Mouse (Mus musculus) right cerebral cortex, postnatal 36 days (tissue): Measurements from ENCODE around the gene Pcbp4.

ENCODE experiments used
- DNase-seq, 2 experiments: peaks; one replicate each; pipeline ENCODE4 v3.0.0; 2022; ENCODE audit warnings: low spot score in 2 of 2, mixed read lengths in 1 of 2

Gene Pcbp4

DNA sequence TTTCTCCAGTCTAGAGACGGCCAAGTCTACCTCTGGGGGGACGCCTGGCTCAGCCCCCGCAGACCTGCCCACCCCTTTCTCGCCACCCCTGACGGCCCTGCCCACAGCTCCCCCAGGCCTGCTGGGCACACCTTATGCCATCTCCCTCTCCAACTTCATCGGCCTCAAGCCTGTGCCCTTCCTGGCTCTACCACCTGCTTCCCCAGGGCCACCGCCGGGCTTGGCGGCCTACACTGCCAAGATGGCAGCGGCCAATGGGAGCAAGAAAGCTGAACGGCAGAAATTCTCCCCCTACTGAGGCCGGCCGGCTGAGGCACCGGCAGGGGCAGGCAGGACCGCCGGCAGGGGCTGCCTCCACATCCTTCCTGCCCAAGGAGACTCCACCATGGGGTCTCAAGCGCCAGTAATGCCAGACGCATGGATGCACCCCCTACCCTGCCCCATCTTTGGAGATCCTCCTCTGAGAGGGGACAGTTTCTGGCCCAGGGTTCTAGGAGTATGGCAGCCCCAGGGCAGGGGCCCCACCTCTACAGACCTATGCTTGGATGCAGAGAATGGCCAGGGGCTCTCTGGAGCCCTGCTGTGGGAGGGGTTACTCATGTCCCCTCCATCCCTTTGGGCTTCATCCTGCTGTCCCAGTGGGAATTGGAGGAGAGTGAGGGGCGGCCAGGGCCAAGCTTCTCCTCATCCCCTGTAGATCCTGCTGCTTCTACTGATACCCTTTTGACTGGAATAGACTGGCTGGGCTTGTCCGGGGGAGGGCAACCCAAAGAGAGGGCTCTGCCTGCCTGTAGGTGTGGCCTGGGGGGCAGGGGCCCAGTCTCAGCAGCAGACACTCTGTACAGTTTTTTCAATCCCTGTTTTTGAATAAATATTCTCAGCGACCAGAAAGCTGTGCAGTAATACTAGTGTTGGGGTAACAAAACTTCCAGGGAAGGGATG is 10.3 kb downstream of the Pcbp4 start:
- no peak for DNase-seq

DNA sequence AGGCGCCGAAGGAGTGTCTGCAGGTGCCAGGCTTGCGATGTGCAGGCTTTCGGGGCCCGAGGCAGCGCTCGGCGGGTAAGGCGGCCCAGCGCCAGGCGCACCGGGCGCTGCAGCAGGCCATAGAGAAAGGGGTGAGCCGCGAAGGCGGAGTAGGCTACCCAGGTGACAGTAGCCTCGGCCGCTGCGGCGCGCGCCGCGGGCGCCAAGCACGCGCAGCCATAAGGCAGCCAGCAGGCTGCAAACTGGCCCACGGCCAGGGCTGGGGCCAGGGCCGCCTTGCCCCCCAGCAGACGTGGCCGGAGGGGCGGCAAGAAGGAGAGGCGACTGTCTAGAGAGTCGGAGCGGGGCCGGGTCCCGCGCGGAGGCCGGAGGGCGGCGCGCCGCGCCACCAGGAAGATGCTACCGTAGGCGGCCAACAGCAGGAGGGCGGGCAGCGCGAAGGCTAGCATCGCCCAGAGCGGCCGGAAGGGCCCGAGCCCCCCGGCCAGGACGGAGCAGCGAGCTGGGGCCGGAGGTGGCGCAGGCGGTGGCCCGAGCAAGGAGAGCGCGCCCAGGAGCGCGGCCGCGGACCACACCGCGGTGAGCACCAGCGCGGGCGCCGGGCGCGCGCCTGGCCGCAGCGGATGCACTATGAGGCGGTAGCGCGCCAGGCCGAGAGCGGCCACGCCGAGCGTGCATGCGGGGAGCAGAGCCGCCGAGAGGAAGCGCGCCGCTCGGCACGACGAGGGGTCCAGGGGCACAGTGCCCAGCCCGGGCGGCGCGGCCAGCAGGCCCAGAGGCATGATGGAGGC is 11.9 kb downstream of the Pcbp4 start:
- peak; percentile 55 to 64 for DNase-seq

- DNase-seq, result no peak
These were observed 12.6 kb downstream of the Pcbp4 start, which contains the start of gene Gpr62 for GRCm38 (mm10) chr9:106465571-106466200. Gene Gpr62, minus strand, starts transcription at chr9:106465938.

- DNase-seq, result no peak
These were observed 13.6 kb downstream of the Pcbp4 start for GRCm38 (mm10) chr9:106466721-106467120.

GRCm38 (mm10) chr9:106467746-106468145 is 14.7 kb downstream of the Pcbp4 start:
- DNase-seq, result no peak

- DNase-seq, result no peak
These were observed 16.2 kb downstream of the Pcbp4 start for GRCm38 (mm10) chr9:106469317-106469716.

GRCm38 (mm10) chr9:106469776-106470175 is 16.7 kb downstream of the Pcbp4 start:
- no peak for DNase-seq

GRCm38 (mm10) chr9:106470991-106471750 is 18.1 kb downstream of the Pcbp4 start:
- DNase-seq, result no peak

GRCm38 (mm10) chr9:106471892-106472291 is 18.8 kb downstream of the Pcbp4 start:
- DNase-seq, result no peak

DNA sequence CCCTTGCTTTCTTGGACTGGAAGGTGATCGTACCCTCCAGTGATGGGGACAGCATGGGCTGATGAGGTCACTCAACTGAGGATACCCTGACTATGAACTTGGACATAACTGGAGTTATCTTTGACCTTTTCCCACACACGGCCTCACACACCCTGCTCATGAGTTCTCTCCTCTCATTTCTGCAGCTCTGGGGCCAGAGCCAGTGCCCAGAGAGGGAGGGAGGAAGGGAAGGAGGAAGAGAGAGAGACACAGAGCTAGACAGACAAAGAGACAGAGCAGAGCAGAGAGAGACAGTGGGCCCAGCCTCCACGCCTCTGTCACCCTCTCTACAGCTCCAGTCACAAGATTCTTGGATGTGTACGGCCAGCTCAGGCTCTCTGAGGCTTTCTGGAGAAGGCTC is 19.2 kb downstream of the Pcbp4 start:
- DNase-seq, result no peak

DNA sequence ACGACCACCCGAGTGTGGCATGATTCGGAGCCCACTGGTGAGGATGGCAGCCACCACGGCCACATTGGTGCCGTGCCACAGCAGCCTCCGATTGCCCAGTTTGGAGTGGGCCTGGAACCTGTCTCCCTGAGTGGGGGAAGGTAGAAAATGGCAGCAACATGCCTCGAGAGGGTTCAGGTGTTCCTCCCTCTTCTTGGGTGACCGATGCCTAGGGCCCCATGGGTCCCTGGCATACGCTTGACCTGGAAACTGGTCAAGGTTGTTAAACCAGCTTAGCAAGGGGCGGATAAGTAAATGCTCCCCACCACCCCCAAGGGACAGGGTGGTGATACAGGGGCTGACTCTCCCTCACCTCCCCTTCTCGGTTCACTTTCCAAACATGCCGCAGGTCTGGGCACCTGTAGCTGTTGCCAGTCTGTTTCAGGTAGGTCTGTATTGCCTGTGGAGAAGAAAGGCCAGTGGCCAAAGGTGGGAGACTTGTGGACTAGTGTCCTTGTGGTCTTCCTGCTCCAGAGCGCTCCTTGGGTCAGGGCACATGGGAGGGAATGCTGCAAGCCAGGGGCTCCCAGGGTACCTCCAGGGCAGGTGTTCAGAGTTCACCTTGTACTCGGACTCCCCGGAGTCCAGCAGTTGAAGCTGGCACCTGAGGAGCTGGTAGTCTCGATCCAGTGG is 20.1 kb downstream of the Pcbp4 start:
- DNase-seq, result peak in 1 of 2 experiments; percentile 3

GRCm38 (mm10) chr9:106473753-106474105 is 20.6 kb downstream of the Pcbp4 start:
- peak in 1 of 2 experiments; percentile 3 for DNase-seq

- peak; percentile 12 to 25 for DNase-seq
These were observed 21.4 kb downstream of the Pcbp4 start for GRCm38 (mm10) chr9:106474456-106474855.

DNA sequence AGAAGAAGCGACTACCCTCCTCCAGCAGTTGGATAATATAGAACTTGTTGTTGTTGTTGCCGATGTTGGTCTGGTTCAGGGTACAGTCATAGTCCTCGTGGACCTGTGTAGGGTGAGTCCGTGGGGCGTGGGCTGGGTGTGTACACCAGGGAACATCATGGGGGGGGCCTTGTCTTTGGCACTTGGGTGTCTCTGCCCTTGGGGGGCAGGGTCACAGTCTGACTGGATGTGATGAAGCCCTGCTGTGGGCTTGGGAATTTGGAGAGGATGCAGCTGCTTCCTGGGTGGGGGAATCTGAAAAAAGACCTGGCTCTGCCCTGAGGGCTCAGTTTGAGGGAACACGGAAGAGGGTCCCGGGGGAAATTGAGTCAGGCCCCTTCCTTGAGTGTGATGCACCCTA is 22.0 kb downstream of the Pcbp4 start:
- peak; percentile 1 to 2 for DNase-seq

- peak in 1 of 2 experiments; percentile 0 for DNase-seq
These were observed 22.5 kb downstream of the Pcbp4 start, which contains the start of gene Rrp9 for GRCm38 (mm10) chr9:106475663-106476001. Gene Rrp9, plus strand, starts transcription at chr9:106475963.

DNA sequence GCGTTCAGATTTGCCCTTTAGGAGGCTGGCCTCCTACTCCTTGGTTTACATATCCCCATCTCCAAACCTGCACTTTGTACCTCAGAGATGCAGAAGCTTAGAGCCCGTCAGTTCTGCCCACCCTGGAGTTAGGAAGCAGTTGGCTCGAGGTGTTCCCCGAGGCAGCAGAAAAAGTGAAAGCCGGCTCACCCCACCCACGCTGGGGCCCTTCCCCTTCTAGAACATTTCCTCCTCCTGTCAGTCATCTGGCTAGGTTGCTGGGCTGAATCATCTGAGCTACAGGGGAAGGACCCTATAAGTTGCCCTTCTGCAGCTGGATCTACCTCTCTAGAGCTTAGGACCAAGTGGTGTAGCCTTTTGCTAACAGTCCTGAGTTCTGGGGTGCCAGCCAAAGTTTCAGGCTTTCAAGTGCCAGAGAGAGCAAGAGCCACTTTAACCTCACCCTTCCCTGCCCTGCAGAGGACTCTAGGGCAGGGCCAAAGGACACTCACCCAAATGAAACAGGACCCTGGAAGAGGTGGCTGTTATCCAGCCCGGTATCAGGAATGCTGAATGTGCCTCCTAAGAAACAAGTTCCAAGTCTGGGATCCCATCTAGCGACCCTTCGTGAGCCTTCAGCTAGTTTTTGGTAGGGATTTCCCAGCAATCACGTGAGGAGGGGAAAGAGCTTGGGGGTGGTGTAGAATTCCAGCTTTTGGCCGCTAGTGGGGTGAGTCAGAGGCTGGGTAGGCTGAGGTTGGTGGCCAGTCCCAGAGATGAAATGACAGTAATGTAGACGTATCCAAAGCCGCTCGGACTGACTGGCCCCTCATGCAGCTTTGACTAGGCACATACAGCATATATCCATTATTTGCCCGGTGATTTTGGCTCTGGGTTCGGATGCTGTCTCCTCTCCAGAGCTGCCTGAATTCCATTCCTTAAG is 23.2 kb downstream of the Pcbp4 start:
- peak in 1 of 2 experiments; percentile 1 for DNase-seq

DNA sequence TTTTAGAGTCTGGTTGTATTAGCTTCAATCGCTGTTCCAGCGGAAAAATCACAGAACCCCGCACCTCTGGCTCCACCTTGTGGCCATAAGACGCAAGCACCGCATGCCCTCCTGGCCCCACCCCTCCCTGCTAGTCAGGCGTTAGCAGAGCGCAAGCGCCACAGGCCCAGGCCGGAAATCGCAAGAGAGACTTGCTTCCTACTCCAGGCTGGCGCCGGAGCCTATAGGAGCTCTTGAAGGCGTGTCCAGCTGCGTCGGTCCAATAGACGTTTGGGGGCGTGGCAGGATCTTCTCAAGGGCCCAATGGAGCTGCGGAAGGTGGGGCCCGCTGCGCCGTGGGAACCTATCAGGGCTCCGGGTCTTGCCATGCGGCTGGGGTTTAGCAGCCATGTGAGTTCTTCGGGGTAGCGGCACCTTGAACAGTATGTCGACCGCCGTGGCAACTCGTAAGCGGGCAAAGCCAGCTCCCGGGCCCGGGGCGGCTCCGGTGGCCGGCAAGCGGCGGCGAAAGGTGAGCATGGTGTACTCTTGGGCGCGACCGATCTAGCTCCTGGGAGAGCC is 23.9 kb downstream of the Pcbp4 start, which contains the start of gene Parp3:
Parp3 (minus strand) TSS at position 26 of the 561 bp plus-strand sequence.
- peak; percentile 99 to 100 for DNase-seq

DNA sequence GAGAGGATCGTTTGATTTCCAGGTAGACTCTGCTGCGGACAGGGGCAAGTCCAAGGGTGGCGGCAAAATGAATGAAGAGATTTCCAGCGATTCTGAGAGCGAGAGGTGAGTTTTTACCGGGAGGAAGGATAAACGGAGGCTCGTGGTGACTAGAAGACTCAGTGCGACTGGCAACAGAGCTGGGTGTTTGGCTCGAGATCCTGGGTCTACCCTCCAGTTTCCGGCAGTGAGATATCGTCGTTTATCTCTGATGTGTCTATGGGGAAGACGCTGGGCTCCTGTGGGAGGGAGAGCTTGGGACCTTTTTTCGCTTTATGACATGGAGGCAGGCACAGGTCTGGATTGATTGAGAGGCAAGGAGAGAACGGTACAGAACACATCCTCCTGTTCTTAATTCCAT is 24.6 kb downstream of the Pcbp4 start:
- DNase-seq, result no peak

- DNase-seq, result no peak
These were observed 25.0 kb downstream of the Pcbp4 start for GRCm38 (mm10) chr9:106478101-106478500.
